In the genomic region with DNA sequence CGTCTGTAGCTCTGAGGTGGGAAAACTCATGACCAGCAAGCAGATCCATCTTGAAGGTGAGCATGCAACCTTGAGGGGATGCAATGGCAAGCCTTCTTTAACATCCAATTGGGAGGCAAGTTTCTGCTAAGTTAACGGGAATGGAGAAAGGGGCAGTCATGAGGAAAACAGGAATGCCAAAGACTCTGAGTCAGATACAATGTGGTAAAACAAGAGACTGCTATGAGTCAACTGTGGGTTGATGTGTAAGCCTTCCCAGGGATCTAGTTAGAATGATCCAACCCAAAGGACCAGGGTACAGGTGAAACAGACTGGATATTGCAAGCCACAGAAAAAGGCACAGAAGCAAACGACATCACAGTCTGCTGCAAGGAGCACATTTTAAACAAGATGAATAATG, we compare ENCODE assay signal across 19 mouse cellular contexts.
"Had no signal": no experiment of that assay in that cellular context is flagged by ENCODE, and none has a peak within 500 bp of the region (broad histone marks: within the 10 kb centered on the region; RNA-seq: fewer than 3 reads in every experiment).

No protein-coding gene starts in this region.

- H3K4me2 ChIP-seq: limb, embryonic 13.5 days; liver, embryonic 12.5 days; liver, embryonic 15.5 days; lung, embryonic 15.5 days; midbrain, embryonic 13.5 days had no signal

- ATAC-seq: liver, embryonic 12.5 days; midbrain, embryonic 13.5 days; midbrain, embryonic 16.5 days had no signal

- H3K9ac ChIP-seq: limb, embryonic 13.5 days; liver, embryonic 12.5 days; liver, embryonic 15.5 days; lung, embryonic 15.5 days; midbrain, embryonic 13.5 days had no signal

- DNase-seq: kidney, postnatal 25 days; liver; lung, adult 18-20 months; lung, postnatal 10 days; lung, postnatal 36 days; thymus, adult 2 months; thymus, postnatal 25 days had no signal

- H3K27me3 ChIP-seq: limb, embryonic 13.5 days; liver, embryonic 12.5 days; liver, embryonic 15.5 days; lung, embryonic 15.5 days; midbrain, embryonic 13.5 days had no signal

- H3K36me3 ChIP-seq: limb, embryonic 10.5 days; limb, embryonic 13.5 days; liver, embryonic 12.5 days; liver, embryonic 15.5 days; lung, embryonic 15.5 days; midbrain, embryonic 10.5 days; midbrain, embryonic 13.5 days had no signal

- H3K4me3 ChIP-seq: layer of hippocampus, adult 2 months; limb, embryonic 10.5 days; limb, embryonic 13.5 days; liver, embryonic 12.5 days; liver, embryonic 15.5 days; lung, embryonic 15.5 days; megakaryocyte, embryonic 14.5 days; midbrain, embryonic 10.5 days; midbrain, embryonic 13.5 days had no signal

- H3K4me1 ChIP-seq: limb, embryonic 10.5 days; limb, embryonic 13.5 days; liver, embryonic 12.5 days; liver, embryonic 15.5 days; lung, embryonic 15.5 days; midbrain, embryonic 10.5 days had no signal

- H3K27ac ChIP-seq: kidney, postnatal 0 days; layer of hippocampus, adult 2 months; limb, embryonic 10.5 days; limb, embryonic 13.5 days; liver, embryonic 12.5 days; liver, embryonic 15.5 days; lung, embryonic 15.5 days; midbrain, embryonic 10.5 days; midbrain, embryonic 13.5 days; stomach, postnatal 0 days had no signal

- H3K9me3 ChIP-seq: limb, embryonic 10.5 days; liver, embryonic 12.5 days; liver, embryonic 15.5 days; lung, embryonic 15.5 days; midbrain, embryonic 10.5 days; midbrain, embryonic 13.5 days had no signal
